Mouse (Mus musculus) forebrain, postnatal 0 days (tissue): Measurements from ENCODE around the gene Elmsan1. TPM values are rescaled to one million over a fixed set of nuclear protein-coding genes. Genes with fewer than 3 reads are reported as not detected.

ENCODE experiments used
- ATAC-seq: fragments of 200-750 bp; cut with Nextera tagmentation; 2 replicates; pipeline ENCODE4 v1.8.0; 2017; ENCODE audit warnings: mild to moderate bottlenecking, moderate library complexity
- DNase-seq: peaks from one replicate; pipeline ENCODE4 v3.0.0-alpha.2; 2015
- H3K27ac ChIP-seq: fragments of 300-500 bp; sonication (generic); 2 replicates; pipeline ENCODE4 v1.5.1; 2014; ENCODE audit warnings: low read depth, mild to moderate bottlenecking, antibody characterized with exemption, low read length, moderate library complexity, mixed read lengths
- H3K27me3 ChIP-seq: fragments of 300-500 bp; sonication (generic); 2 replicates; pipeline ENCODE4 v1.6.1; 2014; ENCODE audit warnings: mild to moderate bottlenecking, low read length, mixed read lengths; ENCODE audit not compliant: insufficient read depth
- H3K36me3 ChIP-seq: fragments of 300-500 bp; sonication (generic); 2 replicates; pipeline ENCODE4 v1.6.1; 2014; ENCODE audit warnings: mild to moderate bottlenecking, moderate library complexity; ENCODE audit not compliant: insufficient read depth
- H3K4me1 ChIP-seq: fragments of 300-500 bp; sonication (generic); 2 replicates; pipeline ENCODE4 v1.6.1; 2014; ENCODE audit warnings: antibody characterized with exemption; ENCODE audit not compliant: insufficient read depth
- H3K4me2 ChIP-seq: fragments of 300-500 bp; sonication (generic); 2 replicates; pipeline ENCODE4 v1.6.1; 2014; ENCODE audit warnings: low read depth, mild to moderate bottlenecking, moderate library complexity
- H3K4me3 ChIP-seq: fragments of 300-500 bp; sonication (generic); 2 replicates; pipeline ENCODE4 v1.5.1; 2014; ENCODE audit warnings: low read depth, low read length, mixed read lengths
- H3K9ac ChIP-seq: fragments of 300-500 bp; sonication (generic); 2 replicates; pipeline ENCODE4 v1.6.1; 2014; ENCODE audit warnings: mild to moderate bottlenecking
- H3K9me3 ChIP-seq: fragments of 300-500 bp; sonication (generic); 2 replicates; pipeline ENCODE4 v1.6.1; 2016; ENCODE audit warnings: low read length
- CTCF ChIP-seq: sonication (generic); IDR thresholded peaks from 2 replicates; pipeline ENCODE4 v1.5.1; 2016; ENCODE audit warnings: antibody characterized with exemption, control low read depth, low read depth
- WGBS: fragments of 180-500 bp; shearing (Covaris S2); extraction: QIAGEN DNeasy Blood & Tissue Kit; methylation state at CpG from one replicate; pipeline ENCODE4 v1.1.7; 2014; 5-methylcytosine and 5-hydroxymethylcytosine counted together
- polyA plus RNA-seq: library from polyadenylated mRNA; unstranded; fragments of >200 nt; fragmentation: Nextera tagmentation; extraction: Ambion mirVana; gene quantifications from 2 replicates; pipeline ENCODE4 v1.2.1, GENCODE M21; 2015
- total RNA-seq: library from RNA; depleted of rRNA; stranded (reverse); fragments of >200 nt; gene quantifications from 2 replicates; pipeline ENCODE4 v1.2.3, GENCODE M21; 2014

Elmsan1 gene
- total and polyA plus RNA-seq, 2 experiments from 2014 or later, result 2.5 to 7.9 TPM

GRCm38 (mm10) chr12:84222405-84222961, 3.8 kb upstream of the Elmsan1 start:
- no peaks in the 10 kb centered on the region for H3K36me3 ChIP-seq
- peak overlapping the region; percentile 22 for H3K4me3 ChIP-seq
- peak overlapping the region; percentile 51 for H3K4me2 ChIP-seq
- H3K27me3 ChIP-seq, result no peaks in the 10 kb centered on the region
- ATAC-seq (peak; percentile 58), DNase-seq (peak; percentile 65)
- H3K4me1 ChIP-seq, result 0 out of 2 replicates have a peak, but pooled peaks cover 5% of the 10 kb centered on the region
- no peak overlapping the region for H3K27ac ChIP-seq
- no peaks in the 10 kb centered on the region for H3K9me3 ChIP-seq
- WGBS, result 3% methylated on average over 17 of the region's 17 CpGs
- H3K9ac ChIP-seq, result no peak overlapping the region
- no peak for TF ChIP-seq CTCF

GRCm38 (mm10) chr12:84220951-84221891, 2.5 kb upstream of the Elmsan1 start:
- H3K9me3 ChIP-seq, result no peaks in the 10 kb centered on the region
- H3K27ac ChIP-seq, result no peak overlapping the region
- 73% methylated on average over 14 of the region's 14 CpGs for WGBS
- no peaks in the 10 kb centered on the region for H3K36me3 ChIP-seq
- H3K9ac ChIP-seq, result no peak overlapping the region
- H3K27me3 ChIP-seq, result no peaks in the 10 kb centered on the region
- TF ChIP-seq CTCF, result no peak
- 0 out of 2 replicates have a peak, but pooled peaks cover 5% of the 10 kb centered on the region for H3K4me1 ChIP-seq
- no peak overlapping the region for H3K4me3 ChIP-seq
- DNase-seq (no peak), ATAC-seq (no peak)
- no peak overlapping the region for H3K4me2 ChIP-seq

GRCm38 (mm10) chr12:84220515-84220914, 1.8 kb upstream of the Elmsan1 start:
- H3K4me3 ChIP-seq, result no peak overlapping the region
- no peak for DNase-seq
- no peak overlapping the region for H3K9ac ChIP-seq
- 33% methylated on average over 4 of the region's 4 CpGs for WGBS
- no peak for TF ChIP-seq CTCF
- H3K27me3 ChIP-seq, result no peaks in the 10 kb centered on the region
- H3K36me3 ChIP-seq, result no peaks in the 10 kb centered on the region
- no peaks in the 10 kb centered on the region for H3K9me3 ChIP-seq
- H3K4me1 ChIP-seq, result 0 out of 2 replicates have a peak, but pooled peaks cover 5% of the 10 kb centered on the region
- H3K27ac ChIP-seq, result no peak overlapping the region
- ATAC-seq, result peak; percentile 28; the same call in 1 of the 2 replicates
- no peak overlapping the region for H3K4me2 ChIP-seq

- H3K4me2 ChIP-seq, result peak overlapping the region; percentile 98
- ATAC-seq, result 0 out of 2 replicates have a peak, but pooled peaks have one; percentile 5
- peak overlapping the region; percentile 62 for H3K4me3 ChIP-seq
- H3K36me3 ChIP-seq, result no peaks in the 10 kb centered on the region
- WGBS, result 5% methylated on average over 14 of the region's 14 CpGs
- 0 out of 2 replicates have a peak, but pooled peaks cover 5% of the 10 kb centered on the region for H3K4me1 ChIP-seq
- no peak for DNase-seq
- H3K9me3 ChIP-seq, result no peaks in the 10 kb centered on the region
- H3K9ac ChIP-seq, result peak overlapping the region; percentile 59
- H3K27ac ChIP-seq, result peak overlapping the region; percentile 57; the same call in 1 of the 2 replicates
- H3K27me3 ChIP-seq, result no peaks in the 10 kb centered on the region
- no peak for TF ChIP-seq CTCF
These were observed 460 bp upstream of the Elmsan1 start for GRCm38 (mm10) chr12:84219121-84219561.

- H3K4me2 ChIP-seq, result peak overlapping the region; percentile 98
- no peaks in the 10 kb centered on the region for H3K36me3 ChIP-seq
- H3K9me3 ChIP-seq, result no peaks in the 10 kb centered on the region
- TF ChIP-seq CTCF, result no peak
- peak overlapping the region; percentile 59; the same call in 1 of the 2 replicates for H3K9ac ChIP-seq
- peak overlapping the region; percentile 62 for H3K4me3 ChIP-seq
- peak overlapping the region; percentile 21; the same call in 1 of the 2 replicates for H3K27ac ChIP-seq
- peak; percentile 45 for DNase-seq
- WGBS, result 4% methylated on average over 21 of the region's 21 CpGs
- H3K4me1 ChIP-seq, result 0 out of 2 replicates have a peak, but pooled peaks cover 5% of the 10 kb centered on the region
- peak; percentile 56; the same call in 1 of the 2 replicates for ATAC-seq
- no peaks in the 10 kb centered on the region for H3K27me3 ChIP-seq
These were observed 1.1 kb downstream of the Elmsan1 start for GRCm38 (mm10) chr12:84217508-84218131.

- Histone ChIP-seq H3K9ac (no peak overlapping the region), H3K4me3 (no peak overlapping the region), H3K9me3 (no peaks in the 10 kb centered on the region), H3K27me3 (no peaks in the 10 kb centered on the region), H3K4me1 (0 out of 2 replicates have a peak, but pooled peaks cover 5% of the 10 kb centered on the region), H3K36me3 (no peaks in the 10 kb centered on the region), H3K4me2 (peak overlapping the region; percentile 98), H3K27ac (no peak overlapping the region)
- no peak for ATAC-seq
- no peak for DNase-seq
- 26% methylated on average over 4 of the region's 4 CpGs for WGBS
- TF ChIP-seq CTCF, result no peak
These were observed 1.6 kb downstream of the Elmsan1 start for GRCm38 (mm10) chr12:84217111-84217507.
